Mouse (Mus musculus): ENCODE data around the gene Asphd2.
"Not testable (repeated sequence)": the region's sequence is repeated elsewhere in the genome, so short reads cannot be mapped to it uniquely, and the experiment has no call there.

Asphd2 gene

GRCm38 (mm10) chr5:112394779-112395443 is at the start of gene Asphd2:
Asphd2 (minus strand) TSS chr5:112394866.
- DNase-seq = peak; percentile 80

- DNase-seq = no peak
Measured at GRCm38 (mm10) chr5:112438535-112438934, 43.9 kb upstream of the Asphd2 start.

GRCm38 (mm10) chr5:112433004-112433403 is 38.3 kb upstream of the Asphd2 start:
- peak; percentile 76 for DNase-seq

- no peak for DNase-seq
Measured at GRCm38 (mm10) chr5:112432033-112432432, 37.4 kb upstream of the Asphd2 start.

- DNase-seq = no peak
Measured at GRCm38 (mm10) chr5:112431120-112431775, 36.6 kb upstream of the Asphd2 start.

GRCm38 (mm10) chr5:112428944-112429343 is 34.3 kb upstream of the Asphd2 start:
- peak; percentile 75 for DNase-seq

- peak; percentile 57 for DNase-seq
Measured at GRCm38 (mm10) chr5:112427283-112427682, 32.6 kb upstream of the Asphd2 start.

GRCm38 (mm10) chr5:112426635-112427034 is 32.0 kb upstream of the Asphd2 start:
- no peak for DNase-seq

GRCm38 (mm10) chr5:112419535-112419934 is 24.9 kb upstream of the Asphd2 start:
- DNase-seq = no peak

- peak; percentile 54 for DNase-seq
Measured at GRCm38 (mm10) chr5:112418023-112418422, 23.4 kb upstream of the Asphd2 start.

- DNase-seq = no peak
Measured at GRCm38 (mm10) chr5:112416673-112417072, 22.0 kb upstream of the Asphd2 start.

GRCm38 (mm10) chr5:112412781-112413180 is 18.1 kb upstream of the Asphd2 start:
- DNase-seq = not testable (repeated sequence)

GRCm38 (mm10) chr5:112411514-112412335 is 17.1 kb upstream of the Asphd2 start:
- DNase-seq = no peak

GRCm38 (mm10) chr5:112411072-112411471 is 16.4 kb upstream of the Asphd2 start:
- DNase-seq = no peak

GRCm38 (mm10) chr5:112409274-112409673 is 14.6 kb upstream of the Asphd2 start:
- DNase-seq = no peak

GRCm38 (mm10) chr5:112406017-112406416 is 11.4 kb upstream of the Asphd2 start:
- no peak for DNase-seq

- no peak for DNase-seq
Measured at GRCm38 (mm10) chr5:112402437-112402836, 7.8 kb upstream of the Asphd2 start.

- no peak for DNase-seq
Measured at GRCm38 (mm10) chr5:112399284-112399683, 4.6 kb upstream of the Asphd2 start.

GRCm38 (mm10) chr5:112396066-112396465 is 1.4 kb upstream of the Asphd2 start:
- DNase-seq = no peak

GRCm38 (mm10) chr5:112394415-112394763 is 277 bp downstream of the Asphd2 start:
- peak; percentile 59 for DNase-seq

GRCm38 (mm10) chr5:112393741-112394414 is 788 bp downstream of the Asphd2 start:
- DNase-seq = peak; percentile 32

GRCm38 (mm10) chr5:112391676-112392323 is 2.9 kb downstream of the Asphd2 start:
- peak; percentile 65 for DNase-seq

- peak; percentile 28 for DNase-seq
Measured at GRCm38 (mm10) chr5:112391002-112391401, 3.7 kb downstream of the Asphd2 start.
